Mouse (Mus musculus): ENCODE measurements at regions not wholly inside any gene's neighbourhood (a gene's known extent, or its start where the extent isn't known, plus 50 kb on each side); places are given as distances from the start of the nearest gene placed in this dataset.
A peak's percentile ranks its signal among the peaks of the same experiment; 100 is the strongest.

DNA sequence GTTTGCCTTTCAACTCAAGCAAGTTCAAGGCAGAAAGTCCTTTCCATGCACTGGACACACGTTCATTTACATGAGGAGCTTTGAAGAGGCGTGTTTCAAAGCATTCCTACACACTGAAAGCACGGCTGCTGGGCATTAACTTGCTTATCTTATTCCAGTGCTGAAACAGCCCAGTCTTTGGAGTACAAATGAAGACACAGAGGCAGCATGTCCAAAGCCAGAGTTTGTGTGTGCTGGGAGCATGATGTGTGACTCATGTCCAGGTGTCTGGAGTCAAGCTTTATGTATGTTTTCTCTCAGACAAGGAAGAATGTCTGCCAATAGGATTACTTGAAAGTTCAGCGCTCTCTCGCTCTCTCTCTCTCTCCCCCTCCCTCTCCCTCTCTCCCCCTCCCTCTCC, 287.2 kb upstream of the Adamts9 start:
- WGBS, result 56% methylated on average over 5 of the region's 5 CpGs
- H3K9me3 ChIP-seq, result no peaks in the 10 kb centered on the region

DNA sequence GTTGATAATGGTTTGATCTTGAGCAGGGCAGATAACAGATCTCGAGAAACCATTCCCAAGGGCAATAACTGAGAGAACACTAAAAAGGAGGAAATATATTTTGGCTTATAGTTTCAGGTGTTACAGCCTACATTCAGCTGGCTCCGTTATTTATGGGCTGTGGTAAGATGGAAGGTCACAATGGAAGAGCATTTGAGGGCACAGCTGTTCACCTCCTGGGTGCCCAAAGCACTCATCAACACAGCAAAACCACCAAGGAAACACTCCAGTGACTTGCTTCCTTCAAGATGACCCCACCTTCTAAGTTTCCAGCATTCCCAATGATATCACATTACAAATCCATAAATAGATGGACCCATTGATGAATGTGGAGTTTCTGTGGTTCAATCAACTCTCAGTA, 286.0 kb upstream of the Adamts9 start:
- H3K4me3 ChIP-seq, result no peak overlapping the region
- no peaks in the 10 kb centered on the region for H3K9me3 ChIP-seq
- H3K9ac ChIP-seq, result no peak overlapping the region
- H3K4me2 ChIP-seq (replicated peaks), result no peak overlapping the region
- H3K27ac ChIP-seq, result no peak overlapping the region
- WGBS, result 83% methylated on average over 2 of the region's 2 CpGs
- peaks cover 4% of the 10 kb centered on the region; the same call in 1 of the 2 replicates for H3K4me1 ChIP-seq
- no peak for ATAC-seq (ENCODE audit: low FRiP score, low read depth)
- H3K36me3 ChIP-seq, result no peaks in the 10 kb centered on the region
- H3K27me3 ChIP-seq, result no peaks in the 10 kb centered on the region

More for the DNA sequence above, 287.2 kb upstream of the Adamts9 start:
- Histone ChIP-seq H3K36me3 (no peaks in the 10 kb centered on the region), H3K4me1 (peaks cover 10% of the 10 kb centered on the region; the same call in 1 of the 2 replicates), H3K4me3 (no peak overlapping the region), H3K4me2 (replicated peaks) (no peak overlapping the region), H3K9ac (no peak overlapping the region), H3K27ac (no peak overlapping the region), H3K27me3 (no peaks in the 10 kb centered on the region)
- no peak for ATAC-seq (ENCODE audit: low FRiP score, low read depth)

DNA sequence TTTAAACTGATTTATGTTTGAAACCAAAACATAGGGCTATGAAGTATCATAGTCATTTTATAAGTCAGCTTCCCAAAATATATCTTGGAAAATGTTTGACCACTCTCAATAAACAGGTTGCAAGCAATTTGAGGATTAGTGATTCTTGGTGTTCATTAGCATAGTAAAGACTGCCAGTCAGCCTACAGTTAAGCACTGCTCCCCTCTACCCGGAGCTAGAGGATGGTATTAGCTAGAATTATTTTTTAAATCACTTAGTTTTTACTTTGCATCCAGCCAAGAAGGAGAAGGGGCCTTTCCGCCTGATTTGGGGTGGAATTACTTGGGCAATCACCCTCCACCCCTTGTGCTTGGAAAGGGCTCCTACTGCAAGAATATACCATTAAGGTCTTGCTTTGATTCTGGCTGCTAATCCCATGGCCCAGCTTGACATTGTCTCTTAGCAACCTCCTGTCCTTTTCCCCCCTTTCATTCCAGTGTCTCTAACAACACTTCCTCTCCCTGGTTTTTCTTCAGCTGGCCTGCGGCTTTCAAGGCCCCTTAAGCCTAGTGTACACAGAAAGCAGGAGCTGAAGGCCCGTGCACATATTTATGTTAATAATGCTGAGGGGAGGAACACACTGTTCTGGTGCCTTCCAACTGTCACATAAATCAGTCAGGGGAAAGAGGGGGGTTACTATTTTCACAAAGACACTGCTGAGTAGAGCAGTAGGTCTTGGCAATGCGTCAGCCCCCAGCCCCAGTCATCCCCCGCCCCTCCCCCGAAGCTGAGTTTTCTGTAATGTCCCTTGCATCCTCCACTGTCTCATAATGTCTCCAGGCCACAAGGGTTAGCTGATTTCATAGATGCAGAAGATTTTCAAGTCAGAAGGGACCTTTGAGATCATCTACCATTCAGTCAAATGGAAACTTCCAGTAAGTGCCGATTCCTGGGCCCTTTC, 280.6 kb upstream of the Adamts9 start:
- no peak overlapping the region; the same call in 1 of the 2 replicates for H3K27ac ChIP-seq
- no peak overlapping the region for H3K9ac ChIP-seq
- ATAC-seq (ENCODE audit: low FRiP score, low read depth), result peak; percentile 66; the same call in 1 of the 2 replicates
- peaks cover 12% of the 10 kb centered on the region for H3K4me1 ChIP-seq
- no peak overlapping the region for H3K4me2 ChIP-seq (replicated peaks)
- H3K4me3 ChIP-seq, result no peak overlapping the region
- no peaks in the 10 kb centered on the region for H3K9me3 ChIP-seq
- H3K27me3 ChIP-seq, result no peaks in the 10 kb centered on the region
- no peaks in the 10 kb centered on the region for H3K36me3 ChIP-seq
- WGBS, result 49% methylated on average over 8 of the region's 8 CpGs

DNA sequence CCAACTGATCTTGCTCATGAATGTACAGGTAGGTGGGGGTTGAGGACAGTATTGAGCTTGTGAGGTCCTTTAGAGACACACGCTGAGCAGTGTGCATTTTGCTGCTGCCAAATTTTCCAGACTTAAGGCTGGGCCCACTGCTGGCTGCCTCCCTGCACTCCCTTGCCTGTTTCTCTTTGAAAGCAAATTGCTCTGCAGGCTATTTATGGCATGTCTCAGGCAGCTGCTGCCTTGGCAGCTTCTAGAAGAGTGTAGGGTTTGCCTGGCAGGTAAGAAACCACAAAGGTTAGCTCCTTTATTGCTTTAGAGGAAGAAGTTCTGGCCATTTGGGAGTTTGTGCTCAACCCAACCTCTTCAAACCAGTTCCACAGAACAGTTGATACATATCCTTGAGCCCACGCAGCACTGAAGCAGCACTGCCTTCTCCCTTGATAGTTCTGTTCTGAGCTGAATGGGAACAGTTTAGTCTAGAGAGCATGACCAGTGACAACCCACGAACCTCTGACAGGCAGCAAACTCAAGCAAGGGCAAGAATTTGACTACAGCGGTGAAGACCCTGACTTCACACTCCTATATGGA, 274.8 kb upstream of the Adamts9 start:
- no peak overlapping the region for H3K4me2 ChIP-seq (replicated peaks)
- H3K4me3 ChIP-seq, result no peak overlapping the region
- 0 out of 2 replicates have a peak overlapping the region, but pooled peaks have one; percentile 11 for H3K27ac ChIP-seq
- no peaks in the 10 kb centered on the region for H3K36me3 ChIP-seq
- no peaks in the 10 kb centered on the region for H3K27me3 ChIP-seq
- 48% methylated on average over 4 of the region's 4 CpGs for WGBS
- peaks cover 15% of the 10 kb centered on the region for H3K4me1 ChIP-seq
- no peak overlapping the region for H3K9ac ChIP-seq
- H3K9me3 ChIP-seq, result no peaks in the 10 kb centered on the region
- ATAC-seq (ENCODE audit: low FRiP score, low read depth), result peak; percentile 71; the same call in 1 of the 2 replicates

DNA sequence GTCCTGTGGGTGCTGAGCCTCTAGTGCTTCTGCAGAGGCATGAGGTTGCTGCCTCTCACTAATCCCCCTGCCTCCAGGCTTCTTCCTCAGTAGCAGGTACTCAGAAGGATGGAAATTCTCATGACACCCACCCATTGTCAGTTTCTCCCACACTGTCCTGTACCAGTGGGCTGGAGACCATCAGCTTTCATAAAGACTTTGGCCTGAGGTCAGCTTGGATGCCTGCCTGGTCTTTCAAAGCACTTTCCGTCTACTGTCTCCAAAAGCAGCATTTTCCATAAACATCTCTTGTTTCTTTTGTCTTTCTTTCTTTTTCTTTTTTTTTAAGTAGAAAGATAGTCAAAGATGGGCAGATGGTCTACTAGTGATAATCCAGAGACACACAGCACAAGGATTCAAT, 257.6 kb upstream of the Adamts9 start:
- no peak overlapping the region for H3K4me2 ChIP-seq (replicated peaks)
- no peak for ATAC-seq (ENCODE audit: low FRiP score, low read depth)
- WGBS, result 87% methylated on average over 1 of the region's 1 CpGs
- H3K4me3 ChIP-seq, result no peak overlapping the region
- H3K36me3 ChIP-seq, result no peaks in the 10 kb centered on the region
- H3K27me3 ChIP-seq, result no peaks in the 10 kb centered on the region
- no peaks in the 10 kb centered on the region for H3K9me3 ChIP-seq
- H3K9ac ChIP-seq, result no peak overlapping the region
- no peaks in the 10 kb centered on the region for H3K4me1 ChIP-seq
- H3K27ac ChIP-seq, result no peak overlapping the region

DNA sequence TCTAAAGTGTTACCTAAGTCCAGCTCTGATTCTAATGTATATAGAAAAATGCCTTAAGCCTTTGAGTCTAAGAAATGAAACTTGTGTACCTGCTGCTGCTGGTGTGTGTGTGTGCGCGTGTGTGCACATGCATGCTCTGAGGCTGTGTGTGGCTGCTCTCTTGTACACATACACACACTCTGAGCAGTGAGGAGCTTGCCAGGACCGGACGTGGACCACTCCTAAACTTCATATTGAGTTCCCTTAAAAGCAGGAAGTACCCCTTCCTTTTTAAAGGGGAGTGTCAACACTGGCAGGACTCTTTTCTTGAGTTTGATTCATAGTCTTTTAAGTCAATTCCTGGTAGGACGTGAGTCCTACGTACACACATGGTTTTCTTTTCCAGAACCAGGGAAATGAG, 251.4 kb upstream of the Adamts9 start:
- Histone ChIP-seq H3K27ac (no peak overlapping the region), H3K9ac (no peak overlapping the region), H3K4me2 (replicated peaks) (no peak overlapping the region), H3K4me1 (peaks cover 7% of the 10 kb centered on the region; the same call in 1 of the 2 replicates), H3K36me3 (no peaks in the 10 kb centered on the region), H3K9me3 (no peaks in the 10 kb centered on the region), H3K27me3 (no peaks in the 10 kb centered on the region), H3K4me3 (no peak overlapping the region)
- ATAC-seq (ENCODE audit: low FRiP score, low read depth), result no peak
- 79% methylated on average over 6 of the region's 6 CpGs for WGBS

DNA sequence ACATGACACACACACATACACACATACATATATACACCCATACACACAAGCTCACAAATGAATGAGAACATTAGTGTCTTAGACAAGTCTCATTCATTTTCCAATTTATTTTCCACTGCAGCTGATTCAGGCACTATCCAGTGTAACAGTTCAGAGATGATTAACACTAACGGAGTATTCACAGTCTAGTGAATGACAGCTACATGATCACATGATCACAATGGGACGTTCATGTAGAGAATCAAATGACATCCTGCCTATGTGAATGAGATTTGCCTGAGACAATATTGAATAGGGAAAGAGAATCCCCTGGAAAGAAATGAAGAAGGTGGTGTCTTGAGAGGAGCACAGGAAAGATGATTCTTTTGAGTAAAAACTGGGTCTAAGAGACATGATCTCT, 249.7 kb upstream of the Adamts9 start:
- no peaks in the 10 kb centered on the region for H3K27me3 ChIP-seq
- H3K4me2 ChIP-seq (replicated peaks), result no peak overlapping the region
- no peaks in the 10 kb centered on the region for H3K9me3 ChIP-seq
- H3K27ac ChIP-seq, result no peak overlapping the region
- 70% methylated on average over 2 of the region's 2 CpGs for WGBS
- ATAC-seq (ENCODE audit: low FRiP score, low read depth), result no peak
- no peak overlapping the region for H3K4me3 ChIP-seq
- no peaks in the 10 kb centered on the region for H3K36me3 ChIP-seq
- peaks cover 7% of the 10 kb centered on the region; the same call in 1 of the 2 replicates for H3K4me1 ChIP-seq
- H3K9ac ChIP-seq, result no peak overlapping the region

DNA sequence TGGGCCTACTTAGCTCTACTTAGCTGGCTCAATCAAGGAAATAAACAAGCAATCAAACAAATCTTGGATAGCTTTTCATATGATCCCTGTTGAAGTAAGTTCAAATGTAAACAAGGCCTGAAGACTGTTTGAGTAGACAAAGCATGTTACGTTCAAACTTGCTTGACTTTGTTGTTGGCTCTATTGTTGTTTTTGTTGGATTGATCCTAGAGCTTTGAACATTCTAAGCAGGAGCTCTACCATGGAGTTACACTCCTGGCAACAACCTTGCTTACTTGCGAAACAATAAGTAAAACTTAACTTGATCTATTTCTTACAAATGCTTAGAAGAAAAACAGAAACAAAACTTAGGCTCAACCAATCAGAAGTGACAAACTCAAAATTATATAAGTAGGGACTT, 247.7 kb upstream of the Adamts9 start:
- no peaks in the 10 kb centered on the region for H3K36me3 ChIP-seq
- H3K9me3 ChIP-seq, result no peaks in the 10 kb centered on the region
- WGBS, result 90% methylated on average over 2 of the region's 2 CpGs
- H3K9ac ChIP-seq, result no peak overlapping the region
- no peak overlapping the region for H3K4me3 ChIP-seq
- no peaks in the 10 kb centered on the region for H3K27me3 ChIP-seq
- H3K27ac ChIP-seq, result no peak overlapping the region
- no peak for ATAC-seq (ENCODE audit: low FRiP score, low read depth)
- H3K4me2 ChIP-seq (replicated peaks), result no peak overlapping the region
- H3K4me1 ChIP-seq, result peaks cover 7% of the 10 kb centered on the region; the same call in 1 of the 2 replicates

DNA sequence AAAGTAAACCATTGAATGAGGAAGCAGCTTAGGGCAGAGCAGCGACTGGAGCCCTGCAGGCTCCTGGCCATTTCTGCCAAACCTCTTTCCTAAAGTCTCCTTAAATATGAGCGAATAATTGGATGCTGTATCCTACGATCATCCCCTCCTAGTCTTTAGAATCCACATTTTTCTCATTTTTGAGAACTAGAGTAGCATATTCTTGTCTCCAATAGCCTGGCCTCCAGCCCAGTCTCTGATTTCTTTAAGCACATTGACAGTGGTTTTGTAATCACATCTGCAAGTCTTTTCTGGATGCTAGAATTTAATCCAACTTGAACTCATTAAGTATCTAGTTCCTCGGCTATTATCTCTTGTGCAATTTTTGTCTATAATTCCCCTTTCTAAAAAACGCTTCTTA, 225.2 kb upstream of the Adamts9 start:
- 0 out of 2 replicates have a peak overlapping the region, but pooled peaks have one; percentile 55 for H3K27ac ChIP-seq
- no peak overlapping the region for H3K4me3 ChIP-seq
- no peaks in the 10 kb centered on the region for H3K36me3 ChIP-seq
- H3K9ac ChIP-seq, result no peak overlapping the region
- H3K4me2 ChIP-seq (replicated peaks), result no peak overlapping the region
- ATAC-seq (ENCODE audit: low FRiP score, low read depth), result no peak
- no peaks in the 10 kb centered on the region for H3K27me3 ChIP-seq
- no peaks in the 10 kb centered on the region for H3K9me3 ChIP-seq
- 60% methylated on average over 5 of the region's 5 CpGs for WGBS
- peaks cover 23% of the 10 kb centered on the region for H3K4me1 ChIP-seq

DNA sequence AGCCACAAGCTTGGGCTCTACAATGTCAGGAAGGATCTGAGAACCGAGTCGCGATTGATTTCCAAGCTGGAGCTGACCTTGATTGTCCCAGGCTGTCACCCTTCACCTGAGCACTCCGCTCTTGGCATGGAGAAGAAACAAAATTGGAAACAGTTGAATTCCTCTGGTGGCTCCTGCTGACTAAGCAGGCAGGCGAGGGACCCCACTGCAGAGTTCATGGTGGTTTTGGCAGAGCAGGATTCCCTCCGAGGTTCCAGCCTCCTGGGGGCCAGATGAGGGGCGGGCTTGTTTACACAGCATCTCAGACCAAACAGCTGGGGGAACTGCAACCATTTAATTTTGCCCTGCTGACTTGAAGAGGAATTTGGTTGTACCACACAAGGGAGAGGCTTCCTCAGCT, 224.0 kb upstream of the Adamts9 start:
- Histone ChIP-seq H3K27ac (peak overlapping the region; percentile 39; the same call in 1 of the 2 replicates), H3K4me2 (replicated peaks) (0 out of 2 replicates have a peak overlapping the region, but pooled peaks have one; percentile 16), H3K27me3 (no peaks in the 10 kb centered on the region), H3K4me1 (peaks cover 23% of the 10 kb centered on the region), H3K9me3 (no peaks in the 10 kb centered on the region), H3K4me3 (no peak overlapping the region), H3K9ac (no peak overlapping the region), H3K36me3 (no peaks in the 10 kb centered on the region)
- no peak for ATAC-seq (ENCODE audit: low FRiP score, low read depth)
- WGBS, result 20% methylated on average over 7 of the region's 7 CpGs

DNA sequence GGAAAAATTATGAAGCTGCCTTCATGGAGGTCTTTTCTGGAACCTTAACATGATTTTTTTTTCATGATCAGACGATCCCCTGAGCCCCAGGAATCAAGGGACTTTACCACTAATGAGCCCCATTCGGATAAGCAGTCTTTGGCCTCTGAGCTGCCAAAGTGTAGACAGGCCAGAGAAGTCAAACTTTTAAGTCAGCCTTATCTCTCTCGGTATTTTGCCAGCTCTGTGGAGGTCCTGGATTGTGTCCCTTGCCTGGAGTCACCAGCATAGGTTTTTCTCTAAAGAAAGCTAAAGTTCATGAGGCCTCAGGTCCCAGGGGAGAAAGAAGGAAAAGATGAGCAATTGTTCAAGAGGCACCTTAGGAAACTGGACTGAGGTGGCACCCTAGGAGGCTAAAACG, 222.7 kb upstream of the Adamts9 start:
- Histone ChIP-seq H3K27ac (no peak overlapping the region), H3K9ac (no peak overlapping the region), H3K27me3 (no peaks in the 10 kb centered on the region), H3K4me2 (replicated peaks) (no peak overlapping the region), H3K4me1 (peaks cover 17% of the 10 kb centered on the region), H3K36me3 (no peaks in the 10 kb centered on the region), H3K9me3 (no peaks in the 10 kb centered on the region), H3K4me3 (no peak overlapping the region)
- ATAC-seq (ENCODE audit: low FRiP score, low read depth), result no peak
- WGBS, result 50% methylated on average over 4 of the region's 4 CpGs

DNA sequence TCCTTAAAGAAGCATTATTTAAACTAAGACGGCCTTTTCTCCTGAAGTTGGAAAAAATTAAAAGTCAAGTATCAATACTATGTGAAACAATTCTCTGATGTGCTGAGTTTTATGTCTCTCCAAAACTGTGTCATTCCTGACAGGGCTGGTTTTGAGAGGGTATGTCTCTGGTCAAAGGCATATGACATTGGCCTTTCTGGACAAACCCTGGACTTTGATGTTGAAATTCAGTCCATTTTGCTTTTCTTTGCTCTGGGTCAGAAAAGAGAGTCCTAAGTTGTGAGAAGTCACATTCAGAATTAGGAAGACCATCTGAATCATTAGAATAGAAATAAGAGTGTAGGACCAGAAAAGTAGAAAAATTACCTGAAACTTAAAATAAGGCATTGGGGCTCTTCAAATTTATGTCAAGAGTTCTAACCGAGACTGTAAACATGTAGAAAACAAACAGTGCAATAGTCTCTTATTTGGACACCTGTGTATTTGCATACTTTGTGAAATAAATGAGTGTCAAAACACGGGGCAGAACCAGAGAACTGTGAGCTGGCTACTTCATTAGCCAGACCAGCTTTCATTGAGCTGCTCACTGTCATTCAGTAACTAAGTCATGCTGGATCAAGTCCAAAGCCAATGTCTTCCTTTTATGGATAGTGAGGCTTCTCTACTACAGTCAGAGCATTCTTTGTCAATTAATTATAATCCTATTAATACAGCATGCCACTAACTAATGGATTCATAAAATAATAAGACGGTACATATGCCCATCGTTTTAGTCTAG, 209.3 kb upstream of the Adamts9 start:
- Histone ChIP-seq H3K27ac (no peak overlapping the region), H3K36me3 (no peaks in the 10 kb centered on the region), H3K9me3 (no peaks in the 10 kb centered on the region), H3K4me1 (no peaks in the 10 kb centered on the region), H3K4me3 (no peak overlapping the region), H3K27me3 (no peaks in the 10 kb centered on the region), H3K9ac (no peak overlapping the region), H3K4me2 (replicated peaks) (no peak overlapping the region)
- ATAC-seq (ENCODE audit: low FRiP score, low read depth), result no peak
- WGBS, result 87% methylated on average over 5 of the region's 5 CpGs
